Mouse (Mus musculus): ENCODE measurements around the gene Zfyve27. TPM values are rescaled to one million over a fixed set of nuclear protein-coding genes. Genes with fewer than 3 reads are reported as not detected.

Zfyve27 gene
- polyA plus RNA-seq, 1 experiment from 2014 or later, result 15.2 TPM

- no peaks in the 10 kb centered on the region for H3K9me3 ChIP-seq (ENCODE audit: control insufficient read depth, low read length)
- 0 out of 2 replicates have a peak, but pooled peaks cover 4% of the 10 kb centered on the region for H3K4me1 ChIP-seq (replicated peaks; ENCODE audit: control insufficient read depth, insufficient read depth, low read length)
- H3K4me3 ChIP-seq (ENCODE audit: low read depth, low read length), result no peak overlapping the region
- ATAC-seq (replicated peaks; ENCODE audit: low FRiP score) (no peak), DNase-seq (ENCODE audit: low spot score) (no peak)
- H3K9ac ChIP-seq (ENCODE audit: low read depth, low read length), result no peak overlapping the region
- H3K27me3 ChIP-seq (replicated peaks; ENCODE audit: control insufficient read depth, insufficient read depth, low read length), result peaks cover 51% of the 10 kb centered on the region
- no peak overlapping the region for H3K27ac ChIP-seq (ENCODE audit: low read depth, low read length)
- WGBS, result 77% methylated on average over 4 of the region's 4 CpGs
- no peaks in the 10 kb centered on the region for H3K36me3 ChIP-seq (ENCODE audit: control insufficient read depth, insufficient read depth, low read length)
- no peak overlapping the region for H3K4me2 ChIP-seq
Measured at GRCm38 (mm10) chr19:42204306-42204705, 40.6 kb downstream of the Zfyve27 start.

DNA sequence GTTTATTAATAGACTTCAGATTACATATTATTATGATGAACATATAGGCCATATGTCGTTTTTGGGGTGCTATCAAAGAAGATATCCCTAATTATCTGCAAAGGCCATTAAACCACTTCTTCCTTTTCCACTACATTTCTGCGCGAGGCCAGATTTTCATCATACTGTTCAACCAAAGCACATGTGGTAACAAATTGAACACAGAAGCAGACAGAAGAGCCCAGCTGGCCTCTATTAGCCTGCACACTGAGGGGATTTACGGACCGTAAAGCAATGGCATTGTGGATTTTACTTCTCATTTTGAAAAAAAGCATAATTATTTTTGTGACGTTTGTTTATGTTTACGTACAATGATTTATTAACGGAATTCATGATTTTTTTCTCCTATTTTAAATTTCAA is 41.5 kb downstream of the Zfyve27 start:
- Histone ChIP-seq H3K27me3 (replicated peaks; ENCODE audit: control insufficient read depth, insufficient read depth, low read length) (peaks cover 42% of the 10 kb centered on the region), H3K4me2 (no peak overlapping the region), H3K4me3 (ENCODE audit: low read depth, low read length) (no peak overlapping the region), H3K36me3 (ENCODE audit: control insufficient read depth, insufficient read depth, low read length) (no peaks in the 10 kb centered on the region), H3K9ac (ENCODE audit: low read depth, low read length) (no peak overlapping the region), H3K27ac (ENCODE audit: low read depth, low read length) (no peak overlapping the region), H3K4me1 (replicated peaks; ENCODE audit: control insufficient read depth, insufficient read depth, low read length) (0 out of 2 replicates have a peak, but pooled peaks cover 4% of the 10 kb centered on the region), H3K9me3 (ENCODE audit: control insufficient read depth, low read length) (no peaks in the 10 kb centered on the region)
- ATAC-seq (replicated peaks; ENCODE audit: low FRiP score), result no peak
- no peak for DNase-seq (ENCODE audit: low spot score)
- WGBS, result 79% methylated on average over 8 of the region's 8 CpGs

DNA sequence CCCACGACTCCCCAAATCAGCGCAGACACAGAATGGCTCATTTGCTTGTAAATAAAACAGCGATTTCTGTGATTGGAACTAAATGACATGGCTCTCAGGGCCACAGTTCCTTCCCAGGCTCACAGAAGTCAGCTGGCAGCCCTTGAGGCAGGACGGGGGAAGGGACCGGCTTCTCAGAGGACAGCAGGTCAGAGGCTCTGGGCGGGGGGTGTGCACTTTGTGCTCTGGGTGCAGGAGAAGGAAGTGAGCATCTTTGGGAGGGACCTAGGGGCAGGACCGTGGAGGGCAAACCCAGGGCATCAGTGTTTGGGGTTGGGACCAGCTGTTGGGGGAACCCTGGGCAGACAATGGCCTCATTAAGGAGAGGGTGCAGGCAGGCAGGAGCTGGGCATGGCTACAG is 45.7 kb downstream of the Zfyve27 start:
- H3K9ac ChIP-seq (ENCODE audit: low read depth, low read length), result no peak overlapping the region
- no peaks in the 10 kb centered on the region for H3K9me3 ChIP-seq (ENCODE audit: control insufficient read depth, low read length)
- no peak overlapping the region for H3K27ac ChIP-seq (ENCODE audit: low read depth, low read length)
- H3K27me3 ChIP-seq (replicated peaks; ENCODE audit: control insufficient read depth, insufficient read depth, low read length), result peaks cover 3% of the 10 kb centered on the region
- H3K4me2 ChIP-seq, result no peak overlapping the region
- ATAC-seq (replicated peaks; ENCODE audit: low FRiP score) (no peak), DNase-seq (ENCODE audit: low spot score) (no peak)
- H3K36me3 ChIP-seq (ENCODE audit: control insufficient read depth, insufficient read depth, low read length), result no peaks in the 10 kb centered on the region
- 73% methylated on average over 7 of the region's 7 CpGs for WGBS
- no peaks in the 10 kb centered on the region for H3K4me1 ChIP-seq (replicated peaks; ENCODE audit: control insufficient read depth, insufficient read depth, low read length)
- H3K4me3 ChIP-seq (ENCODE audit: low read depth, low read length), result no peak overlapping the region

- Histone ChIP-seq H3K4me2 (no peak overlapping the region), H3K9me3 (ENCODE audit: control insufficient read depth, low read length) (no peaks in the 10 kb centered on the region), H3K9ac (ENCODE audit: low read depth, low read length) (no peak overlapping the region), H3K4me1 (replicated peaks; ENCODE audit: control insufficient read depth, insufficient read depth, low read length) (no peaks in the 10 kb centered on the region), H3K27me3 (replicated peaks; ENCODE audit: control insufficient read depth, insufficient read depth, low read length) (no peaks in the 10 kb centered on the region; the same call in 1 of the 2 replicates), H3K36me3 (ENCODE audit: control insufficient read depth, insufficient read depth, low read length) (no peaks in the 10 kb centered on the region), H3K27ac (ENCODE audit: low read depth, low read length) (no peak overlapping the region), H3K4me3 (ENCODE audit: low read depth, low read length) (no peak overlapping the region)
- ATAC-seq (replicated peaks; ENCODE audit: low FRiP score) (no peak), DNase-seq (ENCODE audit: low spot score) (no peak)
- WGBS, result 65% methylated on average over 6 of the region's 6 CpGs
Measured at GRCm38 (mm10) chr19:42209976-42210375, 46.2 kb downstream of the Zfyve27 start.

DNA sequence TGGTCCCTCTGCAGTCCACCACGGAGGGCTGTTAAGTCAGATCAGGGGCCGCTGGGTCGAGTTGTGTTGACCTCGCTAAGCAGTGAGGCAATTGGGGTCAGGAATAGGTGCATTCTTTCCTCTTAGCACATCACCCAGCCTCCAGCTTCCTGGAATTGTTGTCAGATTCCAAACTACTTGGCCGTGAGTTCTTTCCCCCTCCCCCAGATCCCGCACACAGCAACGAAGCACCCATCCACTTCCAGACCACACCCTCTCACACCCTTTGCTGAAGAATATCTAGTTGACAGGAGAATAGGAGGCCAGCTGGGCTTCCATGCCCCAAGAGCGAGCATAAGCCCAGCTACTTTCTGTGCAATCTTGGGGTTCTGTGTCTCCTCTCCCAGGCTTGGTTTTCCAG is 48.2 kb downstream of the Zfyve27 start:
- ATAC-seq (replicated peaks; ENCODE audit: low FRiP score), result no peak
- Histone ChIP-seq H3K27me3 (replicated peaks; ENCODE audit: control insufficient read depth, insufficient read depth, low read length) (no peaks in the 10 kb centered on the region), H3K4me3 (ENCODE audit: low read depth, low read length) (no peak overlapping the region), H3K9me3 (ENCODE audit: control insufficient read depth, low read length) (no peaks in the 10 kb centered on the region), H3K27ac (ENCODE audit: low read depth, low read length) (no peak overlapping the region), H3K36me3 (ENCODE audit: control insufficient read depth, insufficient read depth, low read length) (no peaks in the 10 kb centered on the region), H3K4me1 (replicated peaks; ENCODE audit: control insufficient read depth, insufficient read depth, low read length) (no peaks in the 10 kb centered on the region), H3K4me2 (no peak overlapping the region), H3K9ac (ENCODE audit: low read depth, low read length) (no peak overlapping the region)
- DNase-seq (ENCODE audit: low spot score), result no peak
- WGBS, result 25% methylated on average over 8 of the region's 8 CpGs

DNA sequence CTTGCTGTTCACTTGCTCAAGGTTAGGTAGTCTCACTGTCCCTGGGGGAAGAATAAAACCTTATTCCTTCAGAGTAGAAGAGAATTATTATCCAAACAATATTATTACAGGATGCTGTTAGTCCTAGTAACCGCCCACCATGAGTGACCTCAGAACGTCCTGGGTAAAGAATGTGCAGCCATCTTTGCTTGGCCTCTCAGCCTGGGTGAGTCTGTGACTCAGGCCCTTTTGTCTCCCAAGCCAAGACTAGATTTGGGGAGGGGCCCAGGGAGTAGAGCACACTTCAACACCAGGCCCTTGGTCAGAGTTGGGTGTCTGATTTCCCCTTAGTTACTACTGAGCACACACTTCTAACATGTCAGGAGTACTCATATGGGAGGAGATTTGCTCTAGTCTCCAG is 50.9 kb downstream of the Zfyve27 start:
- Histone ChIP-seq H3K27ac (ENCODE audit: low read depth, low read length) (no peak overlapping the region), H3K9me3 (ENCODE audit: control insufficient read depth, low read length) (no peaks in the 10 kb centered on the region), H3K27me3 (replicated peaks; ENCODE audit: control insufficient read depth, insufficient read depth, low read length) (no peaks in the 10 kb centered on the region), H3K4me2 (no peak overlapping the region), H3K36me3 (ENCODE audit: control insufficient read depth, insufficient read depth, low read length) (no peaks in the 10 kb centered on the region), H3K9ac (ENCODE audit: low read depth, low read length) (no peak overlapping the region), H3K4me1 (replicated peaks; ENCODE audit: control insufficient read depth, insufficient read depth, low read length) (no peaks in the 10 kb centered on the region), H3K4me3 (ENCODE audit: low read depth, low read length) (no peak overlapping the region)
- no peak for DNase-seq (ENCODE audit: low spot score)
- ATAC-seq (replicated peaks; ENCODE audit: low FRiP score), result no peak
- WGBS, result 75% methylated on average over 2 of the region's 2 CpGs

- Histone ChIP-seq H3K27ac (ENCODE audit: low read depth, low read length) (no peak overlapping the region), H3K36me3 (ENCODE audit: control insufficient read depth, insufficient read depth, low read length) (no peaks in the 10 kb centered on the region), H3K4me3 (ENCODE audit: low read depth, low read length) (no peak overlapping the region), H3K4me2 (no peak overlapping the region), H3K9ac (ENCODE audit: low read depth, low read length) (no peak overlapping the region), H3K27me3 (replicated peaks; ENCODE audit: control insufficient read depth, insufficient read depth, low read length) (no peaks in the 10 kb centered on the region), H3K4me1 (replicated peaks; ENCODE audit: control insufficient read depth, insufficient read depth, low read length) (no peaks in the 10 kb centered on the region), H3K9me3 (ENCODE audit: control insufficient read depth, low read length) (no peaks in the 10 kb centered on the region)
- no peak for DNase-seq (ENCODE audit: low spot score)
- 65% methylated on average over 7 of the region's 7 CpGs for WGBS
- ATAC-seq (replicated peaks; ENCODE audit: low FRiP score), result no peak
Measured at GRCm38 (mm10) chr19:42216699-42217373, 53.1 kb downstream of the Zfyve27 start.

GRCm38 (mm10) chr19:42217374-42217763 is 53.6 kb downstream of the Zfyve27 start:
- H3K4me1 ChIP-seq (replicated peaks; ENCODE audit: control insufficient read depth, insufficient read depth, low read length), result no peaks in the 10 kb centered on the region
- H3K27me3 ChIP-seq (replicated peaks; ENCODE audit: control insufficient read depth, insufficient read depth, low read length), result no peaks in the 10 kb centered on the region
- H3K27ac ChIP-seq (ENCODE audit: low read depth, low read length), result no peak overlapping the region
- no peak overlapping the region for H3K4me2 ChIP-seq
- no peaks in the 10 kb centered on the region for H3K36me3 ChIP-seq (ENCODE audit: control insufficient read depth, insufficient read depth, low read length)
- no peak overlapping the region for H3K9ac ChIP-seq (ENCODE audit: low read depth, low read length)
- DNase-seq (ENCODE audit: low spot score), result no peak
- H3K9me3 ChIP-seq (ENCODE audit: control insufficient read depth, low read length), result no peaks in the 10 kb centered on the region
- 6% methylated on average over 2 of the region's 2 CpGs for WGBS
- no peak for ATAC-seq (replicated peaks; ENCODE audit: low FRiP score)
- no peak overlapping the region for H3K4me3 ChIP-seq (ENCODE audit: low read depth, low read length)

DNA sequence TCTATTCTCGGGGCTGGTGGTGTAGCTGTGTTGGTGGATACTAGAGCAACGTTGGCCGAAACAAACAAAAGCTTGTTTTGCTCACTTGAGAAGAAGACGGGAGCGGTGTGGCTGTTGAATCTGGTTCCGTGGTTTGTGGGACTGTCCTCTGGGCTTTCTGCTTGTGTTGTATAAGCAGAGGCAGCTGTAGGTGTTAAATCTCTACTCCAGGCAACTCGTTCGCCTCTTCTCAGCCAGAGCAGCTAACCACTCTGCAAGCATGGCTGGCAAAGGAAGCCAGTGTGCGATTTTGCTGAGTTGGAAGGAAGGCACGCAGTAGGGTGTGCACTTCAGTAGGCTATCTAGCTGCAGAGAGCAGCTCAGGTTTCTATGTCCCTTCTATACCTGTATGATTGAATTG is 62.7 kb downstream of the Zfyve27 start:
- DNase-seq (ENCODE audit: low spot score), result no peak
- no peaks in the 10 kb centered on the region for H3K36me3 ChIP-seq (ENCODE audit: control insufficient read depth, insufficient read depth, low read length)
- H3K4me2 ChIP-seq, result no peak overlapping the region
- no peak overlapping the region for H3K27ac ChIP-seq (ENCODE audit: low read depth, low read length)
- H3K9ac ChIP-seq (ENCODE audit: low read depth, low read length), result no peak overlapping the region
- H3K4me1 ChIP-seq (replicated peaks; ENCODE audit: control insufficient read depth, insufficient read depth, low read length), result peaks cover 10% of the 10 kb centered on the region; the same call in 1 of the 2 replicates
- H3K9me3 ChIP-seq (ENCODE audit: control insufficient read depth, low read length), result no peaks in the 10 kb centered on the region
- H3K27me3 ChIP-seq (replicated peaks; ENCODE audit: control insufficient read depth, insufficient read depth, low read length), result no peaks in the 10 kb centered on the region; the same call in 1 of the 2 replicates
- WGBS, result 72% methylated on average over 10 of the region's 10 CpGs
- no peak overlapping the region for H3K4me3 ChIP-seq (ENCODE audit: low read depth, low read length)
- ATAC-seq (replicated peaks; ENCODE audit: low FRiP score), result no peak

Measured in liver, embryonic 11.5 days (tissue).